Mouse (Mus musculus) C2C12 (cell line): Measurements from ENCODE around the gene Lhx2.

Source experiments
- CTCF ChIP-seq: IDR thresholded peaks from one replicate; pipeline ENCODE4 v1.5.1; 2011; ENCODE audit not compliant: control insufficient read depth, insufficient read depth, insufficient read length
- MAX ChIP-seq: IDR thresholded peaks from one replicate; pipeline ENCODE4 v1.6.1; 2011; ENCODE audit warnings: mild to moderate bottlenecking, control low read depth

GRCm38 (mm10) chr2:38312921-38313320, 26.2 kb upstream of the Lhx2 start:
- no peak for TF ChIP-seq CTCF
- no peak for TF ChIP-seq MAX
